Comparison of ENCODE assay signal across 8 mouse cellular contexts in genomic region chr5:149678990-149679348, GRCm38 (mm10). TPM values are rescaled to one million over a fixed set of nuclear protein-coding genes. Genes with fewer than 3 reads are reported as not detected.
DNase-seq lines count a peak whose midpoint lies in the region; ATAC-seq and TF ChIP-seq lines count a peak whose summit lies in the region.

No protein-coding gene starts in this region.

- H3ac ChIP-seq in C2C12 (ENCODE audit: control insufficient read depth, insufficient read length, low read depth) = peak overlapping the region; percentile 81

- no peaks in the 10 kb centered on the region for H3K36me3 ChIP-seq in C2C12 (ENCODE audit: control insufficient read depth, insufficient read depth)
- no peaks in the 10 kb centered on the region for H3K36me3 ChIP-seq in limb, embryonic 14.5 days (ENCODE audit: control insufficient read depth, insufficient read depth, low read length)
- H3K36me3 ChIP-seq in small intestine, adult 2 months (ENCODE audit: control insufficient read depth, insufficient read depth, low read length) = no peaks in the 10 kb centered on the region

- H3K9me3 ChIP-seq in limb, embryonic 14.5 days (ENCODE audit: control insufficient read depth, low read length) = no peaks in the 10 kb centered on the region

- peak; percentile 20; the same call in 1 of the 2 replicates for ATAC-seq in frontal cortex, adult (ENCODE audit: low TSS enrichment)
- ATAC-seq in limb, embryonic 14.5 days (ENCODE audit: low FRiP score, low read depth) = no peak

- intact Hi-C loops in left cerebral cortex, postnatal 36 days (cut with DNase I) = loop anchor here (5.0 to 10.0 kb wide), 3 partner anchors 42 to 336 kb away; partner anchors contain the start of genes Hsph1 and Rxfp2

- WGBS in limb, embryonic 14.5 days = 2% methylated on average over 15 of the region's 15 CpGs
- WGBS in small intestine, adult 2 months = 4% methylated on average over 15 of the region's 15 CpGs

- peak overlapping the region; percentile 88 for H3K9ac ChIP-seq in limb, embryonic 14.5 days (ENCODE audit: low read depth, low read length, severe bottlenecking)

- H3K4me3 ChIP-seq in C2C12 (ENCODE audit: insufficient read depth, poor library complexity, severe bottlenecking) = peak overlapping the region; percentile 41
- H3K4me3 ChIP-seq in embryonic fibroblast, embryonic 13.5 days (ENCODE audit: insufficient read depth, low read length) = peak overlapping the region; percentile 57
- H3K4me3 ChIP-seq in limb, embryonic 14.5 days (replicated peaks; ENCODE audit: low read length) = peak overlapping the region; percentile 71
- H3K4me3 ChIP-seq in small intestine, adult 2 months (ENCODE audit: low read depth, low read length) = peak overlapping the region; percentile 69

- no peak for DNase-seq in frontal cortex, postnatal 25 days (ENCODE audit: low spot score in 2 of 2)
- DNase-seq in limb, embryonic 14.5 days (ENCODE audit: low spot score) = no peak
- no peak for DNase-seq in left cerebral cortex, postnatal 36 days (ENCODE audit: low spot score in 2 of 2)
- DNase-seq in adipocyte (ENCODE audit: low spot score) = no peak

- no peak for TF ChIP-seq POLR2A in embryonic fibroblast, embryonic 13.5 days (IDR thresholded peaks at IDR 0.05; ENCODE audit: low read depth, low read length)
- no peak for TF ChIP-seq POLR2A in limb, embryonic 14.5 days (IDR thresholded peaks at IDR 0.05; ENCODE audit: borderline replicate concordance, extremely low read depth, insufficient read depth, insufficient read length)
- TF ChIP-seq POLR2A in small intestine, adult 2 months (IDR thresholded peaks at IDR 0.05; ENCODE audit: low read depth, low read length) = no peak

- no peak overlapping the region for H3K27ac ChIP-seq in embryonic fibroblast, embryonic 13.5 days (ENCODE audit: insufficient read depth, low read length)
- no peak overlapping the region for H3K27ac ChIP-seq in limb, embryonic 14.5 days (replicated peaks; ENCODE audit: low read depth, low read length)
- H3K27ac ChIP-seq in small intestine, adult 2 months (ENCODE audit: insufficient read depth, low read depth, low read length) = no peak overlapping the region

- H3K79me3 ChIP-seq in C2C12 (ENCODE audit: low read depth) = no peaks in the 10 kb centered on the region

- peak overlapping the region; percentile 92 for H3K4me2 ChIP-seq in limb, embryonic 14.5 days (replicated peaks; ENCODE audit: low read depth, low read length, severe bottlenecking)

- no peak for TF ChIP-seq CTCF in C2C12 (IDR thresholded peaks at IDR 0.05; ENCODE audit: control insufficient read depth, insufficient read depth, insufficient read length)
- no peak for TF ChIP-seq CTCF in embryonic fibroblast, embryonic 13.5 days (IDR thresholded peaks at IDR 0.05; ENCODE audit: borderline replicate concordance, insufficient read depth, low read length)
- TF ChIP-seq CTCF in small intestine, adult 2 months (IDR thresholded peaks at IDR 0.05; ENCODE audit: extremely low read depth, insufficient read length, insufficient replicate concordance, low read depth, low read length) = no peak

- H3K79me2 ChIP-seq in C2C12 (ENCODE audit: control insufficient read depth, insufficient read depth) = no peaks in the 10 kb centered on the region

- H3K4me1 ChIP-seq in embryonic fibroblast, embryonic 13.5 days (ENCODE audit: control insufficient read depth, insufficient read depth, low read length) = peaks cover 4% of the 10 kb centered on the region; the same call in 1 of the 2 replicates
- H3K4me1 ChIP-seq in limb, embryonic 14.5 days (ENCODE audit: control insufficient read depth, insufficient read depth, low read length) = peaks cover 6% of the 10 kb centered on the region; the same call in 1 of the 2 replicates
- H3K4me1 ChIP-seq in small intestine, adult 2 months (ENCODE audit: control insufficient read depth, insufficient read depth, insufficient read length, low read length) = peaks cover 10% of the 10 kb centered on the region; the same call in 1 of the 2 replicates

- H3K27me3 ChIP-seq in C2C12 (ENCODE audit: control insufficient read depth, insufficient read depth, insufficient read length) = no peaks in the 10 kb centered on the region
- no peaks in the 10 kb centered on the region for H3K27me3 ChIP-seq in limb, embryonic 14.5 days (ENCODE audit: control insufficient read depth, insufficient read depth, low read length)
- no peaks in the 10 kb centered on the region for H3K27me3 ChIP-seq in small intestine, adult 2 months (ENCODE audit: control insufficient read depth, insufficient read depth, low read length)

TF ChIP-seq in C2C12, 6 proteins besides CTCF, POLR2A, EP300 and RAD21:
- no peak for TF ChIP-seq USF1 (IDR thresholded peaks at IDR 0.05; ENCODE audit: low read depth)
- no peak for TF ChIP-seq MYOG (IDR thresholded peaks at IDR 0.05; ENCODE audit: control insufficient read depth, extremely low read depth, insufficient read length)
- TF ChIP-seq CEBPB (IDR thresholded peaks at IDR 0.05; ENCODE audit: low read depth) = no peak
- no peak for TF ChIP-seq MYOD1 (IDR thresholded peaks at IDR 0.05; ENCODE audit: control insufficient read depth, insufficient read length, low read depth)
- TF ChIP-seq FOSL1 (IDR thresholded peaks at IDR 0.05; ENCODE audit: insufficient read depth, low read length, poor library complexity, severe bottlenecking) = no peak
- no peak for TF ChIP-seq MAX (IDR thresholded peaks at IDR 0.05)

RNA-seq across cellular contexts. Expression of gene B3glct, which starts 0.9 kb away (rescaled TPM):
- polyA plus RNA-seq in C2C12 (2012; fragmentation: generic; extraction: Trizol) = 4.6 TPM
- 21.0 and 28.9 TPM in 2 replicates for polyA plus RNA-seq in embryonic fibroblast, embryonic 13.5 days (2011; ENCODE audit: insufficient read length, low read depth, missing spikeins)
- 20.0 and 20.4 TPM in 2 replicates for polyA plus RNA-seq in limb, embryonic 14.5 days (2012; rRNA removed)
- polyA plus RNA-seq in limb, embryonic 14.5 days (2014; fragmentation: Nextera tagmentation; extraction: Ambion mirVana) = 15.4 and 16.4 TPM in 2 replicates
- polyA plus RNA-seq in small intestine, adult 2 months (2012; rRNA removed) = 3.5 and 4.8 TPM in 2 replicates
- total RNA-seq in left cerebral cortex, postnatal 36 days (2021) = 10 to 100 TPM; 13.5 to 14.7 TPM

RNA-seq across cellular contexts. Expression of gene Hsph1, which starts 42.8 kb away (rescaled TPM):
- polyA plus RNA-seq in C2C12 (2012; fragmentation: generic; extraction: Trizol) = 74.1 TPM
- 81.2 and 96.4 TPM in 2 replicates for polyA plus RNA-seq in embryonic fibroblast, embryonic 13.5 days (2011; ENCODE audit: insufficient read length, low read depth, missing spikeins)
- polyA plus RNA-seq in limb, embryonic 14.5 days (2012; rRNA removed) = 34.2 and 63.4 TPM in 2 replicates
- 46.9 and 50.9 TPM in 2 replicates for polyA plus RNA-seq in limb, embryonic 14.5 days (2014; fragmentation: Nextera tagmentation; extraction: Ambion mirVana)
- 4.1 and 6.6 TPM in 2 replicates for polyA plus RNA-seq in small intestine, adult 2 months (2012; rRNA removed)
- total RNA-seq in left cerebral cortex, postnatal 36 days (2021) = 100 to 1,000 TPM; 322 to 355 TPM
